Mouse (Mus musculus): ENCODE results near the gene Tubb5. TPM values are rescaled to one million over a fixed set of nuclear protein-coding genes. Genes with fewer than 3 reads are reported as not detected.

Tubb5 gene
- total and polyA plus RNA-seq, 2 experiments from 2014 or later = 1,872 to 3,416 TPM

GRCm38 (mm10) chr17:35868165-35868820 lies 30.2 kb upstream of the Tubb5 start:
- H3K9ac ChIP-seq (replicated peaks; ENCODE audit: low read length, poor library complexity, severe bottlenecking) = peak overlapping the region; percentile 69
- H3K9me3 ChIP-seq (ENCODE audit: low read length) = no peaks in the 10 kb centered on the region
- H3K4me1 ChIP-seq (ENCODE audit: insufficient read depth, low read length) = peaks cover 24% of the 10 kb centered on the region
- ATAC-seq (ENCODE audit: low FRiP score) (no peak), DNase-seq (ENCODE audit: low spot score) (no peak)
- 25% methylated on average over 17 of the region's 17 CpGs for WGBS
- TF ChIP-seq CTCF (IDR thresholded peaks at IDR 0.05) = no peak
- H3K4me3 ChIP-seq (ENCODE audit: low read depth, low read length) = peak overlapping the region; percentile 76
- no peaks in the 10 kb centered on the region for H3K27me3 ChIP-seq (ENCODE audit: insufficient read depth, low read length)
- H3K36me3 ChIP-seq (ENCODE audit: insufficient read depth, low read length) = no peaks in the 10 kb centered on the region
- H3K27ac ChIP-seq (ENCODE audit: low read depth, low read length) = peak overlapping the region; percentile 89
- H3K4me2 ChIP-seq (ENCODE audit: low read depth, low read length, poor library complexity, severe bottlenecking) = peak overlapping the region; percentile 91

GRCm38 (mm10) chr17:35866911-35867890 lies 29.1 kb upstream of the Tubb5 start:
- Histone ChIP-seq H3K27ac (ENCODE audit: low read depth, low read length) (peak overlapping the region; percentile 89), H3K4me2 (ENCODE audit: low read depth, low read length, poor library complexity, severe bottlenecking) (peak overlapping the region; percentile 91), H3K4me1 (ENCODE audit: insufficient read depth, low read length) (peaks cover 20% of the 10 kb centered on the region), H3K9me3 (ENCODE audit: low read length) (no peaks in the 10 kb centered on the region), H3K27me3 (ENCODE audit: insufficient read depth, low read length) (no peaks in the 10 kb centered on the region), H3K36me3 (ENCODE audit: insufficient read depth, low read length) (no peaks in the 10 kb centered on the region), H3K9ac (replicated peaks; ENCODE audit: low read length, poor library complexity, severe bottlenecking) (peak overlapping the region; percentile 83), H3K4me3 (ENCODE audit: low read depth, low read length) (peak overlapping the region; percentile 76)
- TF ChIP-seq CTCF (IDR thresholded peaks at IDR 0.05) = 0 out of 2 replicates have a peak, but pooled peaks have one; percentile 23
- no peak for DNase-seq (ENCODE audit: low spot score)
- WGBS = 6% methylated on average over 26 of the region's 26 CpGs
- ATAC-seq (ENCODE audit: low FRiP score) = no peak

- Histone ChIP-seq H3K4me1 (ENCODE audit: insufficient read depth, low read length) (peaks cover 17% of the 10 kb centered on the region), H3K27me3 (ENCODE audit: insufficient read depth, low read length) (no peaks in the 10 kb centered on the region), H3K27ac (ENCODE audit: low read depth, low read length) (peak overlapping the region; percentile 89), H3K36me3 (ENCODE audit: insufficient read depth, low read length) (no peaks in the 10 kb centered on the region), H3K9me3 (ENCODE audit: low read length) (no peaks in the 10 kb centered on the region), H3K4me2 (ENCODE audit: low read depth, low read length, poor library complexity, severe bottlenecking) (peak overlapping the region; percentile 91), H3K9ac (replicated peaks; ENCODE audit: low read length, poor library complexity, severe bottlenecking) (peak overlapping the region; percentile 83), H3K4me3 (ENCODE audit: low read depth, low read length) (peak overlapping the region; percentile 76)
- ATAC-seq (ENCODE audit: low FRiP score) = peak; percentile 35; the same call in 1 of the 2 replicates
- WGBS = under 1% methylated on average over 35 of the region's 38 CpGs
- TF ChIP-seq CTCF (IDR thresholded peaks at IDR 0.05) = no peak
- DNase-seq (ENCODE audit: low spot score) = peak; percentile 52
Observed at GRCm38 (mm10) chr17:35866281-35866831, 28.2 kb upstream of the Tubb5 start.

GRCm38 (mm10) chr17:35865481-35866280 lies 27.6 kb upstream of the Tubb5 start, which contains the start of gene Ppp1r18:
TSS of gene Ppp1r18 (plus strand) at chr17:35865593.
- H3K27ac ChIP-seq (ENCODE audit: low read depth, low read length) = peak within 1 kb of the TSS; percentile 89
- no peak for TF ChIP-seq CTCF (IDR thresholded peaks at IDR 0.05)
- under 1% methylated on average over 47 of the region's 48 CpGs for WGBS
- H3K4me1 ChIP-seq (ENCODE audit: insufficient read depth, low read length) = peaks cover 17% of the 10 kb centered on the region
- no peaks in the 10 kb centered on the region for H3K9me3 ChIP-seq (ENCODE audit: low read length)
- H3K36me3 ChIP-seq (ENCODE audit: insufficient read depth, low read length) = no peaks in the 10 kb centered on the region
- peak within 1 kb of the TSS; percentile 91 for H3K4me2 ChIP-seq (ENCODE audit: low read depth, low read length, poor library complexity, severe bottlenecking)
- peak within 1 kb of the TSS; percentile 83 for H3K9ac ChIP-seq (replicated peaks; ENCODE audit: low read length, poor library complexity, severe bottlenecking)
- H3K4me3 ChIP-seq (ENCODE audit: low read depth, low read length) = peak within 1 kb of the TSS; percentile 76
- peak; percentile 57 for ATAC-seq (ENCODE audit: low FRiP score)
- H3K27me3 ChIP-seq (ENCODE audit: insufficient read depth, low read length) = no peaks in the 10 kb centered on the region
- peak; percentile 84 for DNase-seq (ENCODE audit: low spot score)

GRCm38 (mm10) chr17:35864832-35865353 lies 26.8 kb upstream of the Tubb5 start:
- Histone ChIP-seq H3K9ac (replicated peaks; ENCODE audit: low read length, poor library complexity, severe bottlenecking) (peak overlapping the region; percentile 83), H3K4me2 (ENCODE audit: low read depth, low read length, poor library complexity, severe bottlenecking) (peak overlapping the region; percentile 91), H3K27ac (ENCODE audit: low read depth, low read length) (peak overlapping the region; percentile 89; the same call in 1 of the 2 replicates), H3K27me3 (ENCODE audit: insufficient read depth, low read length) (no peaks in the 10 kb centered on the region), H3K36me3 (ENCODE audit: insufficient read depth, low read length) (no peaks in the 10 kb centered on the region), H3K9me3 (ENCODE audit: low read length) (no peaks in the 10 kb centered on the region), H3K4me3 (ENCODE audit: low read depth, low read length) (peak overlapping the region; percentile 76), H3K4me1 (ENCODE audit: insufficient read depth, low read length) (peaks cover 11% of the 10 kb centered on the region)
- WGBS = 22% methylated on average over 10 of the region's 10 CpGs
- ATAC-seq (ENCODE audit: low FRiP score) (no peak), DNase-seq (ENCODE audit: low spot score) (no peak)
- no peak for TF ChIP-seq CTCF (IDR thresholded peaks at IDR 0.05)

Measured in midbrain, postnatal 0 days (tissue).